Mouse (Mus musculus) hindbrain, embryonic 16.5 days (tissue): Measurements from ENCODE around the gene Shc1. TPM values are rescaled to one million over a fixed set of nuclear protein-coding genes. Genes with fewer than 3 reads are reported as not detected.

Experiments
- ATAC-seq: fragments of 200-750 bp; cut with Nextera tagmentation; 2 replicates; pipeline ENCODE4 v1.8.0; 2017; ENCODE audit warnings: moderate TSS enrichment, moderate library complexity
- H3K27ac ChIP-seq: fragments of 300-500 bp; sonication (generic); 2 replicates; pipeline ENCODE4 v1.5.1; 2014; ENCODE audit warnings: low read depth, mild to moderate bottlenecking, control low read depth, low read length, moderate library complexity
- H3K27me3 ChIP-seq: fragments of 300-500 bp; sonication (generic); replicated peaks from 2 replicates; pipeline ENCODE4 v1.6.1; 2014; ENCODE audit warnings: low read length; ENCODE audit not compliant: control insufficient read depth, insufficient read depth
- H3K36me3 ChIP-seq: fragments of 300-500 bp; sonication (generic); 2 replicates; pipeline ENCODE4 v1.6.1; 2014; ENCODE audit warnings: mild to moderate bottlenecking, low read length, moderate library complexity, mixed read lengths; ENCODE audit not compliant: control insufficient read depth, insufficient read depth
- H3K4me1 ChIP-seq: fragments of 300-500 bp; sonication (generic); 2 replicates; pipeline ENCODE4 v1.6.1; 2014; ENCODE audit warnings: low read depth, low read length; ENCODE audit not compliant: control insufficient read depth, insufficient read depth
- H3K4me2 ChIP-seq: fragments of 300-500 bp; sonication (generic); 2 replicates; pipeline ENCODE4 v1.6.1; 2014; ENCODE audit warnings: mild to moderate bottlenecking, low read length, control low read depth, moderate library complexity
- H3K4me3 ChIP-seq: fragments of 300-500 bp; sonication (generic); 2 replicates; pipeline ENCODE4 v1.5.1; 2014; ENCODE audit warnings: mild to moderate bottlenecking, low read length, control low read depth, moderate library complexity
- H3K9ac ChIP-seq: fragments of 300-500 bp; sonication (generic); 2 replicates; pipeline ENCODE4 v1.6.1; 2014; ENCODE audit warnings: low read depth, mild to moderate bottlenecking, control low read depth, low read length, moderate library complexity
- H3K9me3 ChIP-seq: fragments of 300-500 bp; sonication (generic); 2 replicates; pipeline ENCODE4 v1.6.1; 2014; ENCODE audit warnings: mild to moderate bottlenecking, low read length, moderate library complexity; ENCODE audit not compliant: control insufficient read depth
- WGBS: fragments of 180-500 bp; shearing (Covaris S2); extraction: QIAGEN DNeasy Blood & Tissue Kit; methylation state at CpG from one replicate; pipeline ENCODE4 v1.1.7; 2014; 5-methylcytosine and 5-hydroxymethylcytosine counted together
- polyA plus RNA-seq: library from polyadenylated mRNA; unstranded; fragments of >200 nt; fragmentation: Nextera tagmentation; extraction: Ambion mirVana; gene quantifications from 2 replicates; pipeline ENCODE4 v1.2.1, GENCODE M21; 2015

Shc1 gene
- polyA plus RNA-seq: 16.9 and 23.8 TPM in 2 replicates

DNA sequence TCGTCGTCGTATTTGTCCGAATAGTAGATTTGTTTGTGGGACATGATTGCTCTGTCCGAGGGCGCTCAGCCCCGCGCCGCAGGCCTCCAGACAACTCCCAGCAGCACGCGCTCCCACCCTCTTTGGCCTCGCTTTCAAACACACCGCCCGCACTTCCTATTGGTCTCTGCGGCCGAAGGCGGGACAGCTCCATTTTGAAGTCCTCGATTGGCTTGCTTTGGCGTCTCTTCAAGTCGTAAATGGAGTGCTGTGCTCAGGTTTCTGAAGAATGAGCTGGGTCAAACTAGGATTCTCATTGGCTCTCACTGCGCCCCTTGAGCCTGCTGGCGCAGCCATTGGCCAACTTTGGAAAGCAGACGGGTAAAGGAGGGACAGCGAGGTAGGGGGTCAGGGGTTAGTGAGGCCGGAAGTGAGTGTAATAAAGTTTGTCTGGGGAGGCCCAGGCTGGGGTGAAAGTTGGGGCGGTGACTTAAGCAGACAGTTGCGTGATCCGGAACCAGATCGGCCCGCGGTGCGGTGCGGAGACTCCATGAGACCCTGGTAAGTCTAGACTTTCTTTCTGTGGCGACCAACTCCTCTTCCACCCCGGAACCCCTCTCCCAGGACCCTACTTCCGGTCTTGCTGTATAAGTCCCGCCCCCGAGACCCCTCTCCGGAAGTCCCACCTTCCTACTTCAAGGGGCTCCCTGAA lies at the start of gene Shc1, which contains the start of gene Cks1b:
Gene Shc1, plus strand, starts transcription at position 274 of the 691 bp plus-strand sequence.
Gene Cks1b, minus strand, starts transcription at position 214 of the 691 bp plus-strand sequence.
- peak within 1 kb of the TSS; percentile 63 for H3K4me3 ChIP-seq
- H3K9me3 ChIP-seq: no peaks in the 10 kb centered on the region
- ATAC-seq: peak; percentile 97
- H3K9ac ChIP-seq: peak within 1 kb of the TSS; percentile 77
- peak within 1 kb of the TSS; percentile 91 for H3K27ac ChIP-seq
- peaks cover 27% of the 10 kb centered on the region for H3K4me1 ChIP-seq
- H3K27me3 ChIP-seq: no peaks in the 10 kb centered on the region
- peaks cover 7% of the 10 kb centered on the region for H3K36me3 ChIP-seq
- WGBS: under 1% methylated on average over 39 of the region's 39 CpGs
- H3K4me2 ChIP-seq: peak within 1 kb of the TSS; percentile 99

DNA sequence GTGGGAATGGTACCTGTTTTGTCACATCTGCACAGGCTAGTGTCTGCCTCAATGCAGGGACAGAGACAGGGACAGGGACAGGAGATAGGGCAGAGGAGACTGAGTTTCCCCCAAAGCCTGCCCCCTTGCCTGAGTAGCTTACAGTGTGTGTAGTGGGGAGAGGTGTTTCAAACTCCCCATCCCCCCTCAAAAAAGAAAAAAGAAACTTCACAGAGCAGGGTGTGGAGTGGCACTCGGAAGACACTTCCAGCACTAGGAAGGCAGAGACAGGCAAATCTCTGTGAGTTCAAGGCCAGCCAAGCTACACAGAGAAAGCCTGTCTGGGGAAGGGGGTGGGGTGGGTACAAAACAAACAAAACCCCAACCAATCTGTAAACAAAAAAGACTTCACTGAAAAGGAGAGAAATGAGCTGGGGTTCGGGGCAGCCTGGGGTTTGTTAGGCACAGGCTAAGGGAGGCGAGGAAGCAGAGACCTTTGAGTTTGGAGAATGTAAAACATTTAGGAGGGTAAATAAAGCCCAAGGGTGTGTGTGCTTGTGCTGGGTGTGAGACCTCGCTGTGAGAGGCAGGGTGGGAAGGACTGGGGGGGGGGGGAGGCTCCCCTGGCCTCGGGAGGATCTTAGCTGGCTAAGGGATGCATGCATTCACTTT lies 44.5 kb upstream of the Shc1 start:
- no peaks in the 10 kb centered on the region for H3K36me3 ChIP-seq
- no peaks in the 10 kb centered on the region for H3K9me3 ChIP-seq
- no peak for ATAC-seq
- no peak overlapping the region for H3K4me2 ChIP-seq
- H3K9ac ChIP-seq: no peak overlapping the region
- WGBS: 43% methylated on average over 5 of the region's 5 CpGs
- H3K4me3 ChIP-seq: no peak overlapping the region
- H3K27ac ChIP-seq: no peak overlapping the region
- no peaks in the 10 kb centered on the region for H3K27me3 ChIP-seq
- peaks cover 9% of the 10 kb centered on the region for H3K4me1 ChIP-seq

DNA sequence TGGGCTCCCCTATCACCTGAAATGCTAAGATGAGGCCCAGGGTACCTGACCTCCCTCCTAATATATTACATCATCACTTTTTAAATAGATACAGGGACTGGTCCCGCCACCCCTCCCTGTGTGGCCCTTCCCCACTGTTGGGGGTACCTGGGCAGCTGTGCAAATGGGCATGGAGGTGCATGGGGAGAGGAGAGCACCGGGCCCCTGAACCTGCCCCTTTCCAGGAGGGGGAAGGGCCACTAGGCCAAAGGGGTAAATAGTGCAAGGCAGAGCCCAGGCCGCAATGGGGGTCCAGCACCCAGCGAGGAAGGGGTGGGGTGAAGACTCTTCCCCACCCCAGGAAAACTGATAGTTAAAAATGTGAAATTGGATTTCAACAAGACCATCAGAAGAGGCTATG lies 40.4 kb upstream of the Shc1 start:
- H3K4me1 ChIP-seq: peaks cover 10% of the 10 kb centered on the region
- H3K4me3 ChIP-seq: peak overlapping the region; percentile 68
- ATAC-seq: peak; percentile 34; the same call in 1 of the 2 replicates
- H3K27me3 ChIP-seq: no peaks in the 10 kb centered on the region
- WGBS: 76% methylated on average over 4 of the region's 4 CpGs
- H3K9ac ChIP-seq: peak overlapping the region; percentile 88
- peak overlapping the region; percentile 98 for H3K4me2 ChIP-seq
- H3K36me3 ChIP-seq: no peaks in the 10 kb centered on the region
- H3K9me3 ChIP-seq: no peaks in the 10 kb centered on the region
- no peak overlapping the region for H3K27ac ChIP-seq

DNA sequence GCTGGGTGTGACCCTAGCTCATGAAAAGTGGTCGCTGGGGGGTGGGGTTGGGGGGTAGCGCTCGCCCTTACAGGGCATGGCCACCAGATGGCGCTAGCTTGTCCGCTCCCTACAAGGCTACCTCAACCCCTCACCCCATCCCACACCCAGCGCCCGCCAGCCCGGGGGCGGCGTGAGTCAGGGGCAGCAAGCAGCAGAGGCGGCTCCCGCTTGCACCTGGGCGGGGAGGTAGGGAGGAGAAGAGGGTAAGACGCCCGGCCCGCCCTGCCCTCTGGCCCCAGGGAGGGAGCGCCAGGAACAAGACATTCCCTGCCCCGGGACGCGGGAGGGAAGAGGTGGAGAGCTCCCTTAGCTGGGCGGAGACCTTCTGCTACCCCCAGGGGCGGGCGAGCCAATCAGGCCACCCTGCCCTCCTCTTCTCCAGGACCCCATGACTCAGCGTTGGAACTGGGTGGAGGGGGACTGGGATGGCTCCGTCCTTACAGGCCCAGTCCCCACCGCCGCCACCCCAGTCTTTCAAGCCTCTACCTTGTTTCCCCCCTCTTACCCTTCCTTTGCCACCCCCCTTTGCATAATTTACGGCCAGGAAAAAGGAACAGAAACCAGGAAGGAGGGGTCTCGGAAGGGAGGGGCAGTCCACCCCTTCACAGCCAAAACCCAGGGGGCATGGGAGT lies 39.7 kb upstream of the Shc1 start:
- ATAC-seq: peak; percentile 91
- Histone ChIP-seq H3K4me2 (peak overlapping the region; percentile 98), H3K9ac (peak overlapping the region; percentile 88), H3K9me3 (no peaks in the 10 kb centered on the region), H3K36me3 (no peaks in the 10 kb centered on the region), H3K4me3 (peak overlapping the region; percentile 68), H3K27ac (peak overlapping the region; percentile 59; the same call in 1 of the 2 replicates), H3K27me3 (no peaks in the 10 kb centered on the region), H3K4me1 (peaks cover 10% of the 10 kb centered on the region)
- under 1% methylated on average over 26 of the region's 29 CpGs for WGBS

DNA sequence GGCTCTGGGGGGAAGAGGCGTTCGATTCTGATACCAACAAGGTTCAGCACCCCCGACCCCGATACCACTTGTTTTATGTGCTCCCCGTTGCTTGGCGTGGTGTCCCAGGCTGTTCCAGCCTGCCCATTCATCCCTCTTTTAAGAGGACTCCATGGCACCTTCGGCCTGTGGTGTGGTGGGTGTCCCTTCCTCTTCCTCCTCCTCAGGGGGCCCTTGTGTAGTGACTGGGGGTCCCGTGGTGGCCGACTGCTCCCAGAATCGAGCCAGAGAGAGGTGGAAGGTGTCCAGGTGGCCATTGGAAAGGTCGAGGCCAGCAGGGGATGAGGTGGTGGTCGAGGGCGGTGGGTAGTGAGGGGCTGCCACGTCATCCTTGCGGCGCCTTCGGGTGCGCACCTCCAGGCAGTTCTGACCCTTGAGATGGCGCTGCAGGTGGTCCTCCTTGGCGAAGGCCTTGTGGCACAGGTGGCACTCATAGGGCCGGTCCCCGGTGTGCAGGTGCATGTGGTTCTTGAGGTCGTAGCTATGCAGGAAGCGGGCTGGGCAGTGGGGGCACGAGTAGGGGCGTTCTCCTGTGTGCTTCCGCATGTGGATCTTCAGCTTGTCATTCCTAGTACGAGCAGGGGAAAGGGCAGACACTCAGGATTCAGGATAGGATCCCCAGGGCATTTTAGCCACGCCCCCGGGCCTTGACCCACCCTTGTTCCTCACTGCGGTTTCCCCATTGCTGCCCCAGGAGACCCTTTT lies 38.7 kb upstream of the Shc1 start:
- Histone ChIP-seq H3K9ac (no peak overlapping the region), H3K9me3 (no peaks in the 10 kb centered on the region), H3K4me3 (no peak overlapping the region), H3K27ac (no peak overlapping the region), H3K27me3 (no peaks in the 10 kb centered on the region), H3K4me2 (no peak overlapping the region), H3K4me1 (peaks cover 10% of the 10 kb centered on the region), H3K36me3 (no peaks in the 10 kb centered on the region)
- no peak for ATAC-seq
- WGBS: 85% methylated on average over 31 of the region's 31 CpGs

DNA sequence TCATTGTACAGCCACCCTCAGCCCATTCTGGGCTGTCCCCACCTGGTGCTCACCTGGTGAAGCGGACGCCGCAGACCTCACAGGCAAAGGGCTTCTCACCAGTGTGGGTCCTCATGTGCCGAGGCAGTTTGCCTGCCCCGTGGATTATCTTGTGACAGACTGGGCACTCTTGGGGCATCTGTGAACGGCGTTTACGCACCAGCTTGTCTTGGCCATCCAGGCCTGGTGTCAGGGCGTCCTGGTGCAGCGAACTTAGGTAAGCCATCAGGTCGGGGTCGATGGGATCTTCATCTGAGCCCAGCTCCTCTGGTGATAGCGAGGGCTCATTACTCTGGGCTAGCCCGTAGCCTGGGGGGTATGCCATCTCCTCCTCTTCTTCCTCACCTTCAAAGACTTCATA lies 38.0 kb upstream of the Shc1 start:
- Histone ChIP-seq H3K27me3 (no peaks in the 10 kb centered on the region), H3K4me3 (no peak overlapping the region), H3K4me2 (no peak overlapping the region), H3K27ac (no peak overlapping the region), H3K4me1 (peaks cover 10% of the 10 kb centered on the region), H3K9ac (no peak overlapping the region), H3K9me3 (no peaks in the 10 kb centered on the region), H3K36me3 (no peaks in the 10 kb centered on the region)
- WGBS: 93% methylated on average over 14 of the region's 14 CpGs
- ATAC-seq: no peak

DNA sequence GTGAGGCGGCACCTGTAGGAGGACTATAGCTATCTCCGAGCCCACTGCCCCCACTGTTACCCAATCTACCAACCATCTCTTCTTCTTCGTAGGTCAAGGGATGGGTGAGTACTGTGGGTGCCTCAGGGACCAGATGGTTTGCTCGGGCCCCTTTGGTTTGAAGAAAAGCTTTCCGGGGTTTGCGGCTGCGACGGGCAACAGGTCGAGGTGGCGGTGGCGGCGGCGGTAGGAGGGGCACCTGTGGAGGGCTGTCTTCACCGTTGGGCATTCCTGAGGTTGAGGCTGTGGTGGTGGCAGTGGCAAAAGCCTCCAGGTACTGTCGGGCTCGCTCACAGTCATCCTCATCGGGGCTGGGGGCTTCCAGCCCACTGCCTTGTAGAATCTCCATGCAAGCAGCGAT lies 37.5 kb upstream of the Shc1 start:
- no peaks in the 10 kb centered on the region for H3K27me3 ChIP-seq
- WGBS: 96% methylated on average over 18 of the region's 18 CpGs
- no peak for ATAC-seq
- peaks cover 10% of the 10 kb centered on the region for H3K4me1 ChIP-seq
- no peaks in the 10 kb centered on the region for H3K36me3 ChIP-seq
- H3K4me3 ChIP-seq: no peak overlapping the region
- no peak overlapping the region for H3K9ac ChIP-seq
- no peak overlapping the region for H3K4me2 ChIP-seq
- no peaks in the 10 kb centered on the region for H3K9me3 ChIP-seq
- no peak overlapping the region for H3K27ac ChIP-seq

DNA sequence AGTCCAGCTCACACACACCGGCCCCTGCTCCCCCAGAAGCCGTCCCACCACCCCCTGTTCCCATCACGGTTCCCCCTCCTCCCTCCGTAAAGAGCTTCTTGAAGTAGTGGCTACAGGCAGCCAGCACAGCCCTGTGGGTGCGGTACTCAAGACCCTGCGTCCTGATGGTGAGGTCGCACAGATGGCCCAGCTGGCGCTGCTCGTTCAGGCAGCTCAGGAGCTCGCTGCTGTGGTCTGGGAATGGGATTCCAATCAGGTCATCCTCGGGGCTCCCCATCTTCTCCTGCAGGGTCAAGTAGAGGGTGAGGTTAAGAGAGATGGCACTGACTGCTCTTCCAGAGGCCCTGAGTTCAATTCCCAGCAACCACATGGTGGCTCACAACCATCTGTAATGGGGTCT lies 37.0 kb upstream of the Shc1 start:
- Histone ChIP-seq H3K4me2 (no peak overlapping the region), H3K4me1 (peaks cover 10% of the 10 kb centered on the region), H3K36me3 (no peaks in the 10 kb centered on the region), H3K27ac (no peak overlapping the region), H3K9me3 (no peaks in the 10 kb centered on the region), H3K9ac (no peak overlapping the region), H3K27me3 (no peaks in the 10 kb centered on the region), H3K4me3 (no peak overlapping the region)
- WGBS: 74% methylated on average over 10 of the region's 11 CpGs
- no peak for ATAC-seq
